Mouse (Mus musculus): ENCODE measurements around the gene Pon1.

DNA sequence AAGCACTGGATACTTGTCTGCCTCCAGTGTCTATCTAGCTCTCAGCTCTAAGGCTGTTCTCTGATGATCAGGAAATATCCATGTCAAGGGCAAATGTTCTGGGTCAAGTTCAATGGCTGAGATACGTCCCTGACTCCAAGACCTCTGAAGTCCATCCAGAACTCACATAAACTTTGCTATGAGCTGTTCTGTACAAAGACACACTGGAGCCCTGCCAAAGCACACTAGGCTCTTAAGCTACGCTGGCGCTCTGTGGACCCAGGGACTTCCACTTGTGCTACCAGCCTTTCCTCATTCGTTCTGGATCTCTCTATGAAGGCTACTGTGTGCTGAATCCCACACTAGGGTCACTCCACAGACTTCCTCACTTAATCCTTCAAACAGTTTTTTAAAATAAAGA, 4.2 kb downstream of the Pon1 start:
- TF ChIP-seq EP300 (IDR thresholded peaks at IDR 0.05; ENCODE audit: insufficient read depth, low read depth, low read length): no peak
- no peak for TF ChIP-seq CTCF (IDR thresholded peaks at IDR 0.05)
- no peak for TF ChIP-seq POLR2A (IDR thresholded peaks at IDR 0.05; ENCODE audit: insufficient read depth, low read depth, low read length)

All from heart, adult 2 months (tissue).